Mouse (Mus musculus): ENCODE measurements at regions not wholly inside any gene's neighbourhood (a gene's known extent, or its start where the extent isn't known, plus 50 kb on each side); places are given as distances from the start of the nearest gene placed in this dataset.

DNA sequence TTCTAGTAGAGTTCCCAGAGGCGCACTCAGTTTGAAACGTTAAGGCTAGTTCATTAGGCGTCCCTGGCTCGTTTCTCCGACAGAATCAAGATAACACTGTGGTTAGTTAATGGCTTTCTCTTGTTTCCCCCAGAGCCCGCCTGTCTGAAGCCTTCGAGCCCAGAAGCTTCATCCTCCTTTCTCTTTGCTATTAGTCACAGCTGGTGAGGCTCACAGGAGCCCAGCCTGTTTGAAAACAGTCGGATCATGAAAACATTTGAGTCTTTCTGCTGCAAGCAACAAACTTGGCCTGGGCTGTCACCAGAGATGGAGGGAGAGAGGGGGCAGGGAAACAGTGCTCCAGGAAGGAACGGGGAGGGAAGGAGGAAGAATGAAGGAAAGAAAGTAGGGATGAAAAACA is 711.0 kb downstream of the Nr2f2 start:
- no peak for TF ChIP-seq TAL1 (IDR thresholded peaks at IDR 0.05; ENCODE audit: low read length)
- TF ChIP-seq GATA1 (IDR thresholded peaks at IDR 0.05; ENCODE audit: low read length), result no peak

Measured in erythroblast, embryonic 14.5 days (primary cell).